Mouse (Mus musculus) spleen, postnatal 10 days (tissue): ENCODE measurements around the gene Rab23.
A peak's percentile ranks its signal among the peaks of the same experiment; 100 is the strongest.
"Not testable (repeated sequence)": the region's sequence is repeated elsewhere in the genome, so short reads cannot be mapped to it uniquely, and the experiment has no call there.

Experiments used
- DNase-seq, 2 experiments: peaks; one replicate each; pipeline ENCODE4 v3.0.0; 2021 to 2022; ENCODE audit warnings: low spot score in 2 of 2

Rab23 gene

DNA sequence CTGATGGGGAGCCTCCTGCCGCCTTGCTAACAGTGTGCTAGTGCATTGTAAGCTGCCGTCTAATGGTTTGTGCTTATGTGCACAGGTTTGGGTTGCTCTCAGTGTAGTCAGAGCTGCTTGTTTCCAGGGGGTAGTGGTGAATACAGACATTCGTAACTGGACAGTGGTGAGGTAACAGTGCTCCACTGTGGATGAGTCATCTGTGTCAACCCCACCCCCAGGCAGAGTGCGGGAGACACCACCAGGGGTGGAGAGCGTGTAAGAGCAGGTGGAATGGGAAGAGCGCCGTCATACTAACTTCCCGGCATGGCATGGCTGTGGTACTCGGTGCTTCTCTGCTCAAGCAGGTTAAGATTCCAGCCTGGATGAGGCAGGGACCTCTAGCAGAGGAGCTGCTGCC lies 13.4 kb downstream of the Rab23 start:
- DNase-seq = no peak

DNA sequence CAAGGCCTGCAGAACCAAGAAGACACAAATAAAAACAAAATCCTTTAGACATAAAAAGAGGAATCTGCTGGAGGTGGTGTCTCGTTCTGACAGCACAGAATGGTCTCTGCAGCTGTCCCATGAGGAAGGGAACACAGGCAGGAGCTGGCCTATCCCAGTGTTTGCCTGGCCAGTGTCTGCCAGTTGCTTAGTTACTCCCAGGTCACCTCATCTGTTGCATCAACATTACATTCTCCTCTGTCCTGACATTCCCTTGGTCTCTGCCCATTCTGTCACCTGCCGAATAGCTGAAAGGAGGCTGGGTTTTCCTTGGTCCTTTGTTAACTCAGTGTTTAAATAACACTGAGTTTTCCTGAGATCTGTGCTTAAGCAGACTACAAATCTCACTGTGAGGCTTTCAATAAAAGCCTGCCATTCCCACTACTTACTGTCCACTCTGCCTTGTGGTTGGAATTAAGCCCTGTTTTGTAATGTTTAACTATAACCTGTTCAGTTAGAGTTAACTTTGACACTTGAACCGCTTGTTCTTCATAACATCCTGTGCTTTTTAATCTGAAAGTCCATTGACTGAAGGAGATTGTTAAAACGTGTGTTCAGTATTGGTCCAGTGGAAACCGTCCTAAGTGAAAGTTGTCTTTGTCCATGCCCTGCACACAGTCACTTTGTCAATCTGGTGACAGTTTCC lies 14.5 kb downstream of the Rab23 start:
- no peak for DNase-seq

DNA sequence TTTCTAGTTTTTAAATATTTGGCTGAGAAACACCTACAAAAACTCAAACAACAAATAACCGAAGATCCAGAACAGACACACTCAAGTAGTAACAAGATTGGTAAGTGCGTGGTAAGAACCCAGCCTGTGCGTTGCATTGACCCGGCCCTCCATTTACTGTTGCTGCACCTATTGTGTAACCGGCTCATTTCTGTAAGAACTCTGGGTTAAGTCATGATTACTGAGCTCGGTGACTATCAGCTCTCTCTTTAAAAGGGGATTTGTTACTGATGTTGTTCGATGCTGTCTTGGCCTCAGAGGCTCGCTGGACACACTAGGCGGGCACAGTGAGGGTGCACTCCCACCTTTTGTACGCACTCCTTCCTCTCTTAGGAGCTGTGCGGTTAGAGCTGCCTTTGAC lies 18.6 kb downstream of the Rab23 start:
- no peak for DNase-seq

DNA sequence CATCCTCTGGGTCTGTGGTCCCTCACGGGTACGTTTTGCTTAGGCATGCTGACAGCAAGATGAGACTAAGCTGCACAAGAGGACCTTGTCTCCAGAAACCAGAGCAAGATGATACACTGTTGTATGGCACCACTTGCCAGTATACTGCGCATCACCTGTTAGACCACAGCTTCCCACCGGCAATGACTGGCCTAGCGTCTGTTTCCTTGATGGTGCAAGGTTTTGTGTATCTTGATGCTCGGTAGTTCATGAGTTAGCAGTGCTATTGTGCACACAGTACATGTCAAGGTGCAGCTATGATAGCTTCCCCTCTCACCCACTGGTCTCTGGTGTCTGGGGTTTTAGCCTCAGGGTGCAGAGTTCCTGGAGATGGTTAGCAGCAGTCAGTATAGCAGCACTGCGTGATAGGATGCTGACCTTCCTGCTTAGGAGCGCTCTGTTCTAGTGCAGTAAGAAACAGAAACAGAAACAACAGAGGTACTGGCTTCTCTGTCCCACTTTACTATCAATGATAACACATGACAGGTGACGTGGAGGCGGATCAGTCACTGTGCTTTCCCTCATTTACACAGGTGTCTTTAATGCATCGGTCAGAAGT lies 19.1 kb downstream of the Rab23 start:
- DNase-seq = no peak

DNA sequence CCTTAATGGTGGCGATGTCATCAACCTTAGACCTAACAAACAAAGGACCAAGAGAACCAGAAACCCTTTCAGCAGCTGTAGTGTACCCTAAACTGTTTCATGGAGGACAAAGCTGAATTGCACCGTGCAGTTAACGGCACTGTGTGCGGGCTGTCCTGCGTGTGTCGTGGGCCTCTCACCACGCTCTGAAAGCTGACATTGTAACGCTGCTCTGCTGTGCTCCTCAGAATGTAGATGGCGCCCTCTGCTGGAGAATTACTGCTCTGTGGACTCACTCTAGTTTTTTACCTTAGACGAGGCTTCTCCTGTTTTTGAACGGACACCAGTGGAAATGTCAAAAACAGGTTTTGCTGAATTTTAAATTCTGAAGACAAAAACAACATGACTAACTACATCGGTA lies 19.6 kb downstream of the Rab23 start:
- peak; percentile 70 to 90 for DNase-seq

DNA sequence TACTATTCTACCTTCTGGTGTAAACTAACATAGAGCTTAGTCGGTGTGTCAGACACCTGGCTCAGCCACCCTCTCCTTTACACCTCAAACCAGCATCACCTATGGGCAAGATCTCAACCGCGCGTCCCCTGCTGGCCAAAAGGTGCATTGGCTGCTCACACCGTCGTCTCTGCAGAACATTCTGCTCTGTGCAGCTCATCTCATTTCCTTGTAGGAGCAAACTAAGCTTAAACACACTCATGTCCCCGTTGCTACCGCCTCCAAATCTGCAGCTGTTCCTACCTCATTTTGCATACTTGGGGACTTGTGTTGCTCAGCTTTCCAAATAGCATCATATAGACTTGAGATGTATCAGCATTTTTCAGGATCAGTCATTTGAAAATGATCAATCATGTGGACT lies 23.2 kb downstream of the Rab23 start:
- peak in 1 of 2 experiments; percentile 61 for DNase-seq

DNA sequence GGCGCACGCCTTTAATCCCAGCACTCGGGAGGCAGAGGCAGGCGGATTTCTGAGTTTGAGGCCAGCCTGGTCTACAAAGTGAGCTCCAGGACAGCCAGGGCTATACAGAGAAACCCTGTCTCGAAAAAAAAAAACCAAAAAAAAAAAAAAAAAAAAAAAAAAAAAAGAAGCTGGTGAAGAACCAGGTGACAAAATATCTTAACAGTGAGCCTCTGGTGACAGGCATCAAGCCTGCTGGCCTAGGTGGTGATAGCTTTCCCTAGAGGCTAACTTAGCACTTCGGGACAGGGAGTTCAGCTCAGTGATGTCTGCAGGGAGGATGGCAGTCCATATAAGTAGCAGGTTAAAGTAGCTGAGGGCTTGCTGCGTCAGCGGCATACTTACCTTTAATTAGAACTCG lies 25.1 kb downstream of the Rab23 start:
- DNase-seq = not testable (repeated sequence)

DNA sequence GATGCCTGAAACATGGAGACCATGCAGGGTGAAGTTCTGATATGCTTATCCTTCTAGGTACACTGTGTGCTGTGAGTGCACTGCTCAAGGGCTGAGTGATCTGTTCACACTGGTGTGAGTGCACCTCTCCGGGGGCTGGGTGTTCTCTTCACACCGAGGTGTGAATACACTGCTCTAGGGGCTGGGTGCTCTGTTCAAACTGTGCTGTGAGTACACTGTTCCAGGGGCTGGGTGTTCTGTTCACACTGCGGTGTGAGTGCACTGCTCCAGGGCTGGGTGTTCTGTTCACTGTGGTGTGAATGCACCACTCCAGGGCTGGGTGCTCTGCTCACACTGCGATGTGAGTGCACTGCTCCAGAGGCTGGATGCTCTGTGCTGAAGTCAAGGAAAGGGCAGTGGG lies 26.2 kb downstream of the Rab23 start:
- DNase-seq = no peak

DNA sequence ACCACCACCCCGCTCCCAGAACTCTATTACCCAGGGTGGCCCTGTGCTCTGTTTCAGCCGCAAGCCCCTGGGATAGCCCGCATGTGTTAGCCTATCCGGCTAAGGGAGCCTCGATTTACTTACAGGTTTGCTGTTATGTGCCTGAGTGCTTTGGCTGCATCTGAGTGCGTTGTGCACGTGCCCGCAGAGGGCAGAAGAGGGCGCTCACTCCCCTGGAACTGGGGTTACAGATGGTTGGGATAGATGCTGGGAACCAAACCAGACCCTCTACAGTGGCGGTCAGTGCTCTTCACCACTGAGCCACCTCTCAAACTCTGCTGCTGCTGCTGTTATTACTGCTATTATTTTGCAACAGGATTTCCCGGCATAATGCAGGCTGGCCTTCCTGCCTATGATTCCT lies 29.4 kb downstream of the Rab23 start:
- DNase-seq = no peak

DNA sequence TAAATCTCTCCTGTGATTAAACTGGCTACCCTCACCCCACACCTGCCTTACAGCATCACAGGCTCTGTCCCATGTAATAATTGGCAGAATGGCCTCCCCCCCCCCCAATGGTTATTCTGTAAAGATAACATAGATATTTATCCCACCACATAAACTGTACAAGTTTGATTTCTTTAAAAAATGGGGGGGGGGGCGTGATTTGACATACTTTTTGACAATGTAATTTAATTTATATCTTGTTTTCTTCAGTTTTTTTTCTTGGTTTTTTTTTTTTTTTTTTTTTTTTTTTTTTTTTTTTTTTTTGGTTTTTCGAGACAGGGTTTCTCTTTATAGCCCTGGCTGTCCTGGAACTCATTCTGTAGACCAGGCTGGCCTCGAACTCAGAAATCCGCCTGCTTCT lies 30.0 kb downstream of the Rab23 start:
- DNase-seq = not testable (repeated sequence)

DNA sequence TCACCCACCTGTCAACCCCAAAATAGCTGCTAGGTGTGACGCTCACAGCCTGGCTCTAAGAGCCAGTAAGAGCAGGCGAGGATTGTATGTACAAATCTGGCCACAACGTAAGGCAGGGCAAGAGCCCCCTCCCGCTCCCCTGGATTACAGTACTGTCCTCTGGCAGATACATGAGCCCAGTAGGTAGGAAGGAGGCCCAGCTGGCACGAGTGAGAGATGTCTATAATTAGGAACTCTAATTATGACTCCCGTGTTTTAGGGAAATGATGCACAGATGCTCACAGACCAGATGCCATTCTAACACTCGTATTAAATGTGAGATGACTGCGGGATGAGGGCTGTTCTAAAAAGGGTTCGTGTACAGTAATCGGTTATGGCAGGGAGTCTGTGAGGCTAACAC lies 31.6 kb downstream of the Rab23 start:
- DNase-seq = no peak

DNA sequence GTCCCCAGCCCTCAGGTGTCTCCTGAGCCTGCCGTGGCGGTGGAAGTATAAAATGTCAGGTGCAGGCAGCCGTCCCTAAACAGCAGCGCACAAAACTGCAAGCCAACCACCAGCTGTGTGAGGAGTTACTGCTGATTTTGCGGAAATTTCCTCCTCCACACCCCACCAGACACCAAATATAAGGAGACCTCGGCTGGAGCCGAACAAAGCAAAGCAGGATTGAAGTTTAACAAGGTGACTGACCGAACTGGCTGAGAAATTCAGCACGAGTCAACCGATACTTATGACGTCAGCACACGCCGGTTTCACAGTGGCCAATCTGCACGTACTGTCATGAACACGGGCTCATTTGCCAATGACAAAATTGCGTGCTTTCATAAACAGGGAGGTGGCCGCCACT lies 34.4 kb downstream of the Rab23 start:
- DNase-seq = no peak

DNA sequence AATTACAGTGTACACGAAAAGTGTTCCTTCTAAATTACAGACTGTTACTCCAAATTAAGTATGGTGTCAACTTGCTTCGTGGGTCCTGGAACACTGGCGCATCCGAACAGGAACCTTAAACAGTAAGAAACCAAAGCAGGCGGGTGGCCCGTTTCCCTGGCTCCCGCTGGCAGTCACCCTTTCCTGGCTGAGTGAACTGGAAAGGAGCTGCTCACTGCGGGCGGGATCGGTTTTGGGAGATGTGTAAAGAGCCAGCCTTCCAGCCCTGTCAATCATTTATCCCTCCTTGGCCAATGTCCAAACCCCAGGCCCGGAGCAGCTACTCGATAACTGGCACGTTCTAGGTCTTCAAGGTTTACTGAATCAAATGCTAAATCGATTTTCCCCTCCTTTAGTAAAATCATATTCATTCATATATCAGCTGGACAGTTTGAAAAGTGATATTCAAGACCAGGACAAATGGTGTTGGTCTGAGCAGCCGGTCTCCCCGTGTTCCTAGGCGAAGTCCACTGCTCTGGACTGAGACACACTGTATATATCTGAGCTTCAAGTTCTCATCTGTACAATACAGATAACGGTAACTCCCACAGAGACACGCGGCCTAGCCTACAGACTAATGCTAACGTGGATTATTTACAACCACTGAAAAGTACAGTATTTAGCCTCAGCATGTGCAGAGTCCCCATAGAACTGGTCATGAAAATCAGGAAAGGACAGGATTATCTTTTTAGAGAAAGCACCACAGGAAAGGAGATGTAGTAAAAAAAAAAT lies 35.5 kb downstream of the Rab23 start:
- DNase-seq = peak; percentile 45 to 60

DNA sequence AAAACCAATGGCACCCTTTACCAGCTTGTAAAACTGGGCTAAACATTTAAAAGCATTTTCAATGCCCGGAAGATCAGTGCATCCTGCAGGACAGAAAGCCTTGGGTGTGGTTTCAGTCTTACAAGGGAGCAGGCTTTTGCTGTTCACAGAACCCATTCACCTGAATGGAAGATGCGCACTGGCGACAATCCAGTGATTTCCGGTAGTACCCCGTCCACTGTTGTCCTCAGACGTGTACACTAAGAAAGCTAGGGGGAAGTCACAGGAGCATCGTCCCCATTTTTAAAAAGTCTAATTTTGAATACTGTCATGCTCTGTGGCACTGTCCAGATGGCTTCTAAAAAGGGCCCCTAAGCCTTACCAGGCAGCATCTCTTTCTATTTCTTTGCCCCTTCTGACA lies 36.1 kb downstream of the Rab23 start:
- peak in 1 of 2 experiments; percentile 28 for DNase-seq

DNA sequence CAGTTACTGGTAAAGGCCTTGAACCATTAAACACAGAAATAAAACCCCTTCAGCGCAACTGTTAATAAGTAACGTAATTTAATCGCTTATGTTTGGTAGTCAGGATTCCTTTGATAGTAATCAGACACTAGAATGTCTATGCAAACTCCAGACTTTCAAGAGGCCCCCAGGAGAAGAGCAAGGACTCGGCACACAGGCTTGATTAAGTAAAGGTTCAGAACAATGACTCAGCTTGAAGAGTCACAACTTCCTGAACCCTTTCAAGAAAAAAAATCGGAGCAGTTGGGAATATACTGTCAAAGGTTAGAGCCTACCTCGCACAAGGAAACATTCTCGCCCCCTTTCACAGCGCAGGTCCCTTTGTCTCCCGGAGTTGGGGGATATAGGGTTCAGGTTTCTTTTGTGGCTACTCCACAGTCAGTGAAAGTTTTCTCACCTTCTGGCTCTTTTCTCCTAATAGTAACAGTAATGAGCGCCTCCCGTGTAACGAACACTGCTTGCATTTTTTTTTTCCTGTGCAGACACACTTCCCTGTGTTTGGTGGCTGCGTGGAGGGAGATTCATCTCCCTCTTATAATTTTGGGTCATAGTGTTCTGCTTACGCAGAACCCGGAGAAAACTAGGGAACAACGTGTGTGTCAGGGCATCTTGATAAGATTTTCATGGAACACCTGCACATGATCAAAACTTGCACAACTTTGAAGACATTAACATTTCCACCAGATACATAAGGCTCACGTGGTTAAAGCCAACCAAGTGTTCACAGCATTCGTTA lies 36.8 kb downstream of the Rab23 start:
- no peak for DNase-seq

DNA sequence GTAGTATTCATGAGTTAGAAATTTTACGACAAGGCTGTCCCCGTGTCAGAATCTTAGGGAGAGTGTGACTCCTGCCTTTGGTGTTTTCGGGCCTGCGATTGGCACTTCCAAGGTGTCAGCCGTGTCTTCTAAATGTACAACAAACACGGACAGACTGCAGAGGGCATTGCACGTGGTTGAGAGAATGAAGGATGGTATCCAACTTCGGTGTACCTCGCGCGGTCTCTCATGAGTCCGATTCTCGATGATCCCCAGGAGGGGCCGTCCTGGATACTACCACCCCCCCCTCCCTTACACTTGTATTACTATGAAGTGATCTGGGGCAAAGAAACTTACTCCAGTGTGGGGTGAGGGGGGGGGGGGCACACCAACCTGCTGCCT lies 37.3 kb downstream of the Rab23 start:
- DNase-seq = peak; percentile 31

DNA sequence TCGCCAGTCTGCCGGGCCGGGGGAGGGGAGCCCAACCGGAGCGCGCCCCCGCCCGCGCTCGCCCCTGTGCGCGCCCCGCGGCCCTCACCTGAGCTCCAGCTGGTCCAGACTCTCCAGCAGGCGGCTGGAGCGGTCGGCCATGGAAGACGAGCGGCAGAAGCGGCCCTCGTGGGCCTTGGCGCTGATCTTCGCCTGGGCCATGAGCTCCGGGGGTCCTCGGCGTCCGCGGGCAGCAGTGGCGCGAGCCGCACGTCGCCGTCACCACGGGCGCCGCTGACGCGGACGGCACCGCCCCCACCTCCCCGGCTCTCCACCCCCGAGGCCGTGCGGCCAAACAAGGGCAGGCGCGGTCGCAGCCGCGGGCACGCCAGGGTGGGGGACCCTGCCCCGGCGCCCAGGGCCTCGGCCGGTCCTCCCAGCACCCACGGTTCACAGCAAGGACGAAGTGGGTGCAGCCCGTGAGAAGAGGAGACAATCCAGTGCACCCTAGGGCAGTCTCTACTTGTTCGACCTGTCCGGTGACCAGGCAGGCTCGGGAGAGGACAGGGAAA lies 37.9 kb downstream of the Rab23 start, which contains the start of gene Bag2:
TSS of gene Bag2 (minus strand) at position 305 of the 551 bp plus-strand sequence.
- peak; percentile 73 to 77 for DNase-seq

DNA sequence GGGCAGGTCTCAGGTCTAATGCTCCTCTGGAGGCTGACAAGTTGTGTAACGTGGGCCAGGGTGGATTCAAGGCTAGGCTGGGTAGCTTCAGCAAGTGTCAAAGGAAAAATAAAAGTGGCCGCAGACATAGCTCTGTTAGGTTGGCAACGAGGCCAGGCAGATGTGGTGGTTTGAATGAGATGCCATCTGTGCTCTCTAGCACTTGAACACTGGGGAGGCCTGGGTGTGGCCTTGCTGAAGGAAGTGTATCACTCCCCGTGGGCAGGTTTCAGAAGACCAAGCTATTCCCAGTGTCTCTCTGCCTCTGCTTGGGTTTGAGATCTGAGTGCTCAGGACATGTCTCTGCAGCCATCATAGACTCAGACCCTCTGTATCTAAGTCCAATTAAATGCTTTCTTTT lies 38.8 kb downstream of the Rab23 start:
- peak in 1 of 2 experiments; percentile 46 for DNase-seq

DNA sequence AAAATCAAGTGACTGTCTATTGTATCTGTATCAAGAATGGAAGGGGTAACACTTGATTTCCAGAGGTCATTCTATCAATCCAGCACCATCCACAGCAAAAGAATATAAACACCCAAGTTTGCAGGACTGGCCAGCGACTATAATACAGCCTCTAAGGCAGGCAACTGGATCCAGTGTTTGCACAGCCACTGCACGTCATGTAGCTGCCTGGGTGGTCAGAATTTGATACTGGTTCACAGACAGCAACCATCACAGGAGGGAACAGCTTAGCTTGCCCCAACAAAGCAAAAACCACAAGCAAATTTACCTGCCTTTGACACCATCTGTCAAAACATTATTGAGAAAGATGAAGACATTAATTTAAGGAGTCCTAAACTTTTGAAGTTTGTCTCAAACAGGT lies 44.1 kb downstream of the Rab23 start:
- DNase-seq = no peak

DNA sequence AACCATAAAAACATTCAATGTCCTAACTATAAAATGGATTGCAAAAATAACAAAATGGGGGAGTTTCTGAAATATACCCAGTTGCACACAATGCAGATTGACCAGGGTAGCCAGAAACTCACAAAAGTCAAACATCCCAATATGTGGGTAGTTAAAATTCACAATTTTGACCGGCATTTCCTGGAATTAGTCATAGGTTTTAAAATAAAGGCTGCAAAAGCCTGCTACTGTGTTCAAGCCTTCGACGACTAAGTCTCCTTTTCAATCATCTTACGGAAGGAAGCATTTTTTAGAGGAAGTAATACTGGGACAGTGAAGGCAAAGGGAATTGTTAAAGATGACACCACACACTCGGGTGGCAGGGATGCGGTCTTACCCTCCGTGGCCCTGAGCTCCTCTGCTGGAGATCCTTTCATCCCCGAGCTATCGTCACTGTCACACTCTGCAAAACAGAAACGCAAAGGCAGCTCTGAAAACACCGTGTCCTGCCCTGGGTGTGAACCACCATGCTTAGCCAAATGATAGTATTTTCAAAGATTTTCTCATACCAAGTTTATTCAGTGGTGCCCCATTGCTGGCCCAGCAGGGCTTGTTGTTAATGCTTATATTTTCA lies 45.9 kb downstream of the Rab23 start:
- DNase-seq = no peak
